Mouse (Mus musculus) hindbrain, postnatal 0 days (tissue): ENCODE data around the gene Egflam. TPM values are rescaled to one million over a fixed set of nuclear protein-coding genes. Genes with fewer than 3 reads are reported as not detected.

ENCODE experiments used
- ATAC-seq: fragments of 200-750 bp; cut with Nextera tagmentation; 2 replicates; pipeline ENCODE4 v1.8.0; 2017; ENCODE audit warnings: mild to moderate bottlenecking, moderate TSS enrichment, moderate library complexity
- DNase-seq: peaks from one replicate; pipeline ENCODE4 v3.0.0-alpha.2; 2015; ENCODE audit warnings: low spot score
- H3K27ac ChIP-seq: fragments of 300-500 bp; sonication (generic); 2 replicates; pipeline ENCODE4 v1.5.1; 2014; ENCODE audit warnings: mild to moderate bottlenecking
- H3K27me3 ChIP-seq: fragments of 300-500 bp; sonication (generic); 2 replicates; pipeline ENCODE4 v1.6.1; 2014; ENCODE audit warnings: low read length, mixed read lengths; ENCODE audit not compliant: insufficient read depth
- H3K36me3 ChIP-seq: fragments of 300-500 bp; sonication (generic); 2 replicates; pipeline ENCODE4 v1.6.1; 2014; ENCODE audit warnings: low read length, mixed read lengths; ENCODE audit not compliant: insufficient read depth
- H3K4me1 ChIP-seq: fragments of 300-500 bp; sonication (generic); 2 replicates; pipeline ENCODE4 v1.6.1; 2014; ENCODE audit warnings: antibody characterized with exemption, low read length, mixed read lengths; ENCODE audit not compliant: insufficient read depth
- H3K4me2 ChIP-seq: fragments of 300-500 bp; sonication (generic); 2 replicates; pipeline ENCODE4 v1.6.1; 2014; ENCODE audit warnings: low read depth, mild to moderate bottlenecking, low read length, moderate library complexity, mixed read lengths
- H3K4me3 ChIP-seq: fragments of 300-500 bp; sonication (generic); 2 replicates; pipeline ENCODE4 v1.5.1; 2014; ENCODE audit warnings: low read length
- H3K9ac ChIP-seq: fragments of 300-500 bp; sonication (generic); replicated peaks from 2 replicates; pipeline ENCODE4 v1.6.1; 2014; ENCODE audit warnings: mild to moderate bottlenecking, low read length, moderate library complexity, mixed read lengths
- H3K9me3 ChIP-seq: fragments of 300-500 bp; sonication (generic); 2 replicates; pipeline ENCODE4 v1.6.1; 2016; ENCODE audit warnings: low read length, mixed read lengths
- CTCF ChIP-seq: IDR thresholded peaks from 2 replicates; pipeline ENCODE4 v1.5.1; 2016; ENCODE audit warnings: antibody characterized with exemption, control low read depth, low read depth
- WGBS: fragments of 180-500 bp; shearing (Covaris S2); extraction: QIAGEN DNeasy Blood & Tissue Kit; methylation state at CpG from one replicate; pipeline ENCODE4 v1.1.7; 2014; 5-methylcytosine and 5-hydroxymethylcytosine counted together
- polyA plus RNA-seq: library from polyadenylated mRNA; unstranded; fragments of >200 nt; fragmentation: Nextera tagmentation; extraction: Ambion mirVana; gene quantifications from 2 replicates; pipeline ENCODE4 v1.2.1, GENCODE M21; 2015
- total RNA-seq: library from RNA; depleted of rRNA; stranded (reverse); fragments of >200 nt; gene quantifications from 2 replicates; pipeline ENCODE4 v1.2.3, GENCODE M21; 2014

Gene Egflam
- total and polyA plus RNA-seq, 2 experiments from 2014 or later, result 5.9 to 8.5 TPM

DNA sequence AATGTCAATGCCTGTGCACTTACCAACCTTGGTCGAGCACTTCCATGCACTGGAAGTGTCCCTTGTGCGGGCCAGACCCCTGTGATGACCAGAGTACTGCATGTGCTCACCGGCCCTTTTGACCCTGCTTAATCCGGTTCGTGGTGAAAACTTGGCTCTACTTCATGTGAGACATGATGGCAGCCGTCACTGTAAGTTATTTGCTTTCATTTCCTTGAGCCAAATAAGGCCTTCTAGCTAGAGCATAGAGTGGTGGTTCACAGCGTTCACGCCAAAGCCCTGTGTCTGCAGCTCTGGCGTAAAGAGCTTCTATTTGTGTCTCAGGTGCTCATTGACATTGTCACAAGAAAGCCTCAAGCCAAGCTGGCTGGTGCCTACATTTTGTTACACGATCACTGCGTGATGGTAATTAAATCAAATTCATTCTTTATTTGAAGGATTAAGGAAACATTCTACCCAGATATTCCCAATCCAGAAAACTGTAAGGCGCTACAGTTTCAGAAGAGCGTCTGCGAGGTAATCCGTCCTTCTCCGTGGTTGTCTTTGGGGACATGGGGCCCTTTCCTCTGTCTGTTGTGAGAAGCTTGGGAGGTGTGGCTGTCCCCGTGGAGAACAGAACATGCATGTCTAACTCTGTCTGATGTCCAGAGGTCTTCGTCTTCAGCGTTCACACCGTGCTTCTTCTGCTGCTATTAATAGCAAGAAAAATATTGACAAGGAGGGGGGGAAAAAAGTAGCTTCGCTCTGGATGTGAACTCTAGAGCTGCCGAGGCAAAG, 208.3 kb downstream of the Egflam start:
- Histone ChIP-seq H3K4me2 (no peak overlapping the region), H3K9ac (no peak overlapping the region), H3K4me3 (no peak overlapping the region), H3K36me3 (peaks cover 21% of the 10 kb centered on the region; the same call in 1 of the 2 replicates), H3K27me3 (no peaks in the 10 kb centered on the region), H3K27ac (no peak overlapping the region), H3K4me1 (peaks cover 9% of the 10 kb centered on the region), H3K9me3 (no peaks in the 10 kb centered on the region)
- no peak for DNase-seq
- 88% methylated on average over 22 of the region's 22 CpGs for WGBS
- no peak for TF ChIP-seq CTCF
- ATAC-seq, result no peak

GRCm38 (mm10) chr15:7187682-7188081, 210.5 kb downstream of the Egflam start:
- 83% methylated on average over 6 of the region's 6 CpGs for WGBS
- TF ChIP-seq CTCF, result no peak
- H3K27me3 ChIP-seq, result no peaks in the 10 kb centered on the region
- DNase-seq, result no peak
- no peak overlapping the region for H3K4me2 ChIP-seq
- H3K36me3 ChIP-seq, result peaks cover 21% of the 10 kb centered on the region; the same call in 1 of the 2 replicates
- no peak overlapping the region for H3K27ac ChIP-seq
- ATAC-seq, result no peak
- no peak overlapping the region for H3K4me3 ChIP-seq
- no peaks in the 10 kb centered on the region for H3K9me3 ChIP-seq
- H3K4me1 ChIP-seq, result no peaks in the 10 kb centered on the region
- H3K9ac ChIP-seq, result no peak overlapping the region

- Histone ChIP-seq H3K4me2 (no peak overlapping the region), H3K9ac (no peak overlapping the region), H3K9me3 (no peaks in the 10 kb centered on the region), H3K36me3 (peaks cover 20% of the 10 kb centered on the region; the same call in 1 of the 2 replicates), H3K4me1 (no peaks in the 10 kb centered on the region), H3K27ac (no peak overlapping the region), H3K4me3 (no peak overlapping the region), H3K27me3 (no peaks in the 10 kb centered on the region)
- DNase-seq, result no peak
- no peak for ATAC-seq
- TF ChIP-seq CTCF, result no peak
- WGBS, result 56% methylated on average over 6 of the region's 6 CpGs
Measured at GRCm38 (mm10) chr15:7180576-7180975, 217.6 kb downstream of the Egflam start.

- no peaks in the 10 kb centered on the region for H3K4me1 ChIP-seq
- peaks cover 19% of the 10 kb centered on the region; the same call in 1 of the 2 replicates for H3K36me3 ChIP-seq
- no peaks in the 10 kb centered on the region for H3K27me3 ChIP-seq
- no peak overlapping the region for H3K4me3 ChIP-seq
- DNase-seq (no peak), ATAC-seq (no peak)
- H3K27ac ChIP-seq, result no peak overlapping the region
- TF ChIP-seq CTCF, result no peak
- 83% methylated on average over 8 of the region's 8 CpGs for WGBS
- H3K4me2 ChIP-seq, result no peak overlapping the region
- H3K9me3 ChIP-seq, result no peaks in the 10 kb centered on the region
- no peak overlapping the region for H3K9ac ChIP-seq
Measured at GRCm38 (mm10) chr15:7173776-7174175, 224.4 kb downstream of the Egflam start.

- no peak for TF ChIP-seq CTCF
- no peak for ATAC-seq
- WGBS, result 85% methylated on average over 7 of the region's 7 CpGs
- H3K4me2 ChIP-seq, result no peak overlapping the region
- H3K9ac ChIP-seq, result no peak overlapping the region
- no peaks in the 10 kb centered on the region for H3K27me3 ChIP-seq
- H3K9me3 ChIP-seq, result no peaks in the 10 kb centered on the region
- no peaks in the 10 kb centered on the region for H3K4me1 ChIP-seq
- no peak overlapping the region for H3K27ac ChIP-seq
- no peak for DNase-seq
- H3K36me3 ChIP-seq, result peaks cover 20% of the 10 kb centered on the region; the same call in 1 of the 2 replicates
- no peak overlapping the region for H3K4me3 ChIP-seq
Measured at GRCm38 (mm10) chr15:7173346-7173745, 224.8 kb downstream of the Egflam start.

DNA sequence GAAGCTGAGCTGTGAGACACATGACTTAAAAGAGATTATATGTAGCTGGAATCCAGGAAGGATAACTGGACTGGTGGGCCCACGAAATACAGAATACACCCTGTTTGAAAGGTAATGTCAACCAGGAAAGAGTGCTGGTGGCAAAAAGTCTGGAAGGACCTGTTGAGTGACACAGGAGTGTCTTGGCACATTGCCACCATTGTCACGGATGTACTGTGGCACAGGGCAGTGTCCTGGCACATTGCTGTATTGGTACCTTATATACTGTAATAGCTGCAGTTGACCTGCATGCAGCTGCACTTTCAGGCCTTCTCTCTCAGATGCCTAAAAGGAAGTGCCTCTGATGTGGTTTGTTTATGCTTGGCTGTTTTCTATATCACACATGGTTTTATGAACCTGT, 225.3 kb downstream of the Egflam start:
- no peaks in the 10 kb centered on the region for H3K27me3 ChIP-seq
- WGBS, result 60% methylated on average over 2 of the region's 2 CpGs
- H3K9ac ChIP-seq, result no peak overlapping the region
- no peak for TF ChIP-seq CTCF
- DNase-seq (no peak), ATAC-seq (no peak)
- no peak overlapping the region for H3K4me3 ChIP-seq
- no peak overlapping the region for H3K27ac ChIP-seq
- no peak overlapping the region for H3K4me2 ChIP-seq
- no peaks in the 10 kb centered on the region for H3K9me3 ChIP-seq
- no peaks in the 10 kb centered on the region for H3K4me1 ChIP-seq
- peaks cover 18% of the 10 kb centered on the region; the same call in 1 of the 2 replicates for H3K36me3 ChIP-seq

DNA sequence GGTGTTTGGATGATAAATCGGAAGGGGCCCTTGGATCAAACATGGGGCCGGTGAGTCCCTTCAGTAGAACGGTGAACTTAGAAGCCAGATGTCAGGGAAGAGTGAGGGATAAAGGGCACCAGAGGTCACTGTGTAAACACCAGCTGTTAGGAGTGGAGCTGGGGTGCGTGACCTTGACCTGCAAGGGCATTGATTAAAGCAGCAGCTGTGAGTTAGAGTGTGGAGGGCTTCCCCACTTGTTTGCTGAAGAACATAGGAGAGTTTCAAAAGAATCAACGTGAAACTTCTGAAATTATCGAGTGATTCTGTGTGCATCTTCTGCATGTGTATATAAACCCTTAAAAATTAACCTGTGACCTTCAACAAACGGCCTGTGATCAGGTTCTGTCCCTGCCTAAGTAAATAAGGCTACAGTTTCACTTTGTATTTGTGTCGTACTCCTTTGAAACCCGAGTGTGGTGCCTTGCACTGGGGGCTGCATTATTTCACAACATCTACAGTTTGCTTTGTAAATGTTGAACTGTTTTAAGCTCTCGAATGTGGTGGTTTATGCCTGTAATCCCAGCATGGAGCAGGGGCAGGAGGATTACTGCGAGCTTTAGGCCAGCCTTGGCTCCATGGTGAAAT, 230.2 kb downstream of the Egflam start:
- no peak overlapping the region for H3K27ac ChIP-seq
- TF ChIP-seq CTCF, result no peak
- peaks cover 32% of the 10 kb centered on the region for H3K36me3 ChIP-seq
- no peaks in the 10 kb centered on the region for H3K4me1 ChIP-seq
- DNase-seq (no peak), ATAC-seq (no peak)
- H3K4me2 ChIP-seq, result no peak overlapping the region
- no peak overlapping the region for H3K4me3 ChIP-seq
- no peak overlapping the region for H3K9ac ChIP-seq
- WGBS, result 73% methylated on average over 11 of the region's 11 CpGs
- no peaks in the 10 kb centered on the region for H3K27me3 ChIP-seq
- no peaks in the 10 kb centered on the region for H3K9me3 ChIP-seq
